Mouse (Mus musculus): ENCODE measurements around the gene Olfr1234.

- TF ChIP-seq POLR2A (IDR thresholded peaks at IDR 0.05; ENCODE audit: insufficient read depth, low read depth, low read length) (no peak), CTCF (IDR thresholded peaks at IDR 0.05) (no peak)
Measured at GRCm38 (mm10) chr2:89400882-89401281, 36.2 kb upstream of the Olfr1234 start.

All from heart, adult 2 months (tissue).